Mouse (Mus musculus) urinary bladder, adult 18-20 months (tissue): ENCODE measurements at regions not wholly inside any gene's neighbourhood (a gene's known extent, or its start where the extent isn't known, plus 50 kb on each side); places are given as distances from the start of the nearest gene placed in this dataset.
"Not testable (repeated sequence)": the region's sequence is repeated elsewhere in the genome, so short reads cannot be mapped to it uniquely, and the experiment has no call there.

Experiments
- DNase-seq, 2 experiments: peaks; one replicate each; pipeline ENCODE4 v3.0.0; 2022; ENCODE audit warnings: low spot score in 2 of 2, mixed read lengths in 2 of 2

GRCm38 (mm10) chr7:111174393-111175124, 91.7 kb upstream of the Eif4g2 start:
- no peak for DNase-seq

GRCm38 (mm10) chr7:111172061-111172460, 89.2 kb upstream of the Eif4g2 start:
- no peak for DNase-seq

GRCm38 (mm10) chr7:111168546-111169233, 85.9 kb upstream of the Eif4g2 start:
- not testable (repeated sequence) for DNase-seq

GRCm38 (mm10) chr7:111164994-111165393, 82.2 kb upstream of the Eif4g2 start:
- no peak for DNase-seq

- no peak for DNase-seq
Observed at GRCm38 (mm10) chr7:111164276-111164675, 81.4 kb upstream of the Eif4g2 start.

GRCm38 (mm10) chr7:111163861-111164260, 81.0 kb upstream of the Eif4g2 start:
- no peak for DNase-seq

- DNase-seq: no peak
Observed at GRCm38 (mm10) chr7:111163321-111163720, 80.5 kb upstream of the Eif4g2 start.

GRCm38 (mm10) chr7:111158791-111159286, 76.0 kb upstream of the Eif4g2 start:
- no peak for DNase-seq

GRCm38 (mm10) chr7:111157754-111158325, 75.0 kb upstream of the Eif4g2 start:
- no peak for DNase-seq

- DNase-seq: peak; percentile 43 to 48
Observed at GRCm38 (mm10) chr7:111157287-111157686, 74.5 kb upstream of the Eif4g2 start.

- peak; percentile 65 to 74 for DNase-seq
Observed at GRCm38 (mm10) chr7:111156472-111157231, 73.8 kb upstream of the Eif4g2 start.

GRCm38 (mm10) chr7:111155995-111156394, 73.2 kb upstream of the Eif4g2 start:
- DNase-seq: no peak

GRCm38 (mm10) chr7:111154217-111154616, 71.4 kb upstream of the Eif4g2 start:
- no peak for DNase-seq

GRCm38 (mm10) chr7:111150540-111150939, 67.7 kb upstream of the Eif4g2 start:
- no peak for DNase-seq

- DNase-seq: no peak
Observed at GRCm38 (mm10) chr7:111150115-111150514, 67.3 kb upstream of the Eif4g2 start.

GRCm38 (mm10) chr7:111147593-111147992, 64.8 kb upstream of the Eif4g2 start:
- DNase-seq: no peak

GRCm38 (mm10) chr7:111146670-111147069, 63.8 kb upstream of the Eif4g2 start:
- no peak for DNase-seq

GRCm38 (mm10) chr7:111144216-111144615, 61.4 kb upstream of the Eif4g2 start:
- no peak for DNase-seq

- DNase-seq: no peak
Observed at GRCm38 (mm10) chr7:111141285-111141965, 58.6 kb upstream of the Eif4g2 start.

GRCm38 (mm10) chr7:111138038-111138437, 55.2 kb upstream of the Eif4g2 start:
- DNase-seq: no peak

GRCm38 (mm10) chr7:111136066-111136639, 53.3 kb upstream of the Eif4g2 start:
- no peak for DNase-seq
